Mouse (Mus musculus): ENCODE data around the gene Traf7. TPM values are rescaled to one million over a fixed set of nuclear protein-coding genes. Genes with fewer than 3 reads are reported as not detected.

Gene Traf7
- polyA plus RNA-seq, 1 experiment from 2014 or later = 81.0 TPM

GRCm38 (mm10) chr17:24490399-24490798 is 37.3 kb downstream of the Traf7 start:
- Histone ChIP-seq H3K4me2 (no peak overlapping the region), H3K36me3 (ENCODE audit: control insufficient read depth, insufficient read depth, low read length) (no peaks in the 10 kb centered on the region), H3K9me3 (ENCODE audit: control insufficient read depth, low read length) (no peaks in the 10 kb centered on the region), H3K9ac (ENCODE audit: low read depth, low read length) (no peak overlapping the region), H3K4me1 (replicated peaks; ENCODE audit: control insufficient read depth, insufficient read depth, low read length) (peaks cover 12% of the 10 kb centered on the region; the same call in 1 of the 2 replicates), H3K4me3 (ENCODE audit: low read depth, low read length) (no peak overlapping the region), H3K27me3 (replicated peaks; ENCODE audit: control insufficient read depth, insufficient read depth, low read length) (peaks cover 41% of the 10 kb centered on the region), H3K27ac (ENCODE audit: low read depth, low read length) (no peak overlapping the region)
- 76% methylated on average over 4 of the region's 4 CpGs for WGBS
- DNase-seq (ENCODE audit: low spot score) (no peak), ATAC-seq (replicated peaks; ENCODE audit: low FRiP score) (no peak)

- ATAC-seq (replicated peaks; ENCODE audit: low FRiP score) = peak; percentile 29; the same call in 1 of the 2 replicates
- no peak for DNase-seq (ENCODE audit: low spot score)
- Histone ChIP-seq H3K36me3 (ENCODE audit: control insufficient read depth, insufficient read depth, low read length) (no peaks in the 10 kb centered on the region), H3K9me3 (ENCODE audit: control insufficient read depth, low read length) (no peaks in the 10 kb centered on the region), H3K4me3 (ENCODE audit: low read depth, low read length) (peak overlapping the region; percentile 64), H3K4me2 (peak overlapping the region; percentile 92), H3K27ac (ENCODE audit: low read depth, low read length) (no peak overlapping the region), H3K9ac (ENCODE audit: low read depth, low read length) (peak overlapping the region; percentile 56; the same call in 1 of the 2 replicates), H3K27me3 (replicated peaks; ENCODE audit: control insufficient read depth, insufficient read depth, low read length) (peaks cover 41% of the 10 kb centered on the region), H3K4me1 (replicated peaks; ENCODE audit: control insufficient read depth, insufficient read depth, low read length) (peaks cover 14% of the 10 kb centered on the region; the same call in 1 of the 2 replicates)
- WGBS = 25% methylated on average over 19 of the region's 19 CpGs
These were observed 38.3 kb downstream of the Traf7 start for GRCm38 (mm10) chr17:24489265-24490030.

DNA sequence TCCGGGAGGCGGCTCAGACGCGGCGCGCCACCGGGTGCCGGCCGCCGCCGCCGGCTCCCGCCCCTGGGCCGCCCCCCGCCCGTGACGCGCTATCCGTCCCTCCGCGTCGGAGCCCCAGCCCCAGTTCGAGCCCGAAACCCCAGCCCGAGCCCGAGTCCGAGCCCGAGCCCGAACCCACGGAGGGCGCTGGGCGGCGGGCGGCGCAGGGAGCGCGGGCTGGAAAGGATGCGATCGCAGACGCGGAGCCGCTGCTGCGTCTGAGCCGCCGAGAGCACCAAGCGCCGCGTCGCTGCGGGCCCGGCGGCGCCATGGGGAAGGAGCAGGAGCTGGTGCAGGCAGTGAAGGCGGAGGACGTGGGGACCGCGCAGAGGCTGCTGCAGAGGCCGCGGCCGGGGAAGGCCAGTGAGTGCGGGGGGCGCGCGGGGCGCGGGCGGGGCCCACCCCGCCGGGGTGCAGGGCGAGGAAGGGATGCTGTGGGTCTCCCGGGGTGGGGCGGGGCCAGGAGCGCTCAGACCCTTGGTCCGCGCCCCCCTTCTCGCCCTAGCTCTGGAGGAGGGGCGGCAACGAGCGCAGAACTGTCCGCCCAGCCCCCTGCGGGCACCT is 39.0 kb downstream of the Traf7 start:
- Histone ChIP-seq H3K4me3 (ENCODE audit: low read depth, low read length) (peak overlapping the region; percentile 64), H3K4me2 (peak overlapping the region; percentile 92), H3K9me3 (ENCODE audit: control insufficient read depth, low read length) (no peaks in the 10 kb centered on the region), H3K9ac (ENCODE audit: low read depth, low read length) (peak overlapping the region; percentile 56), H3K4me1 (replicated peaks; ENCODE audit: control insufficient read depth, insufficient read depth, low read length) (peaks cover 14% of the 10 kb centered on the region; the same call in 1 of the 2 replicates), H3K36me3 (ENCODE audit: control insufficient read depth, insufficient read depth, low read length) (no peaks in the 10 kb centered on the region), H3K27ac (ENCODE audit: low read depth, low read length) (no peak overlapping the region), H3K27me3 (replicated peaks; ENCODE audit: control insufficient read depth, insufficient read depth, low read length) (peaks cover 41% of the 10 kb centered on the region)
- WGBS = under 1% methylated on average over 76 of the region's 81 CpGs
- peak; percentile 26; the same call in 1 of the 2 replicates for ATAC-seq (replicated peaks; ENCODE audit: low FRiP score)
- DNase-seq (ENCODE audit: low spot score) = no peak

GRCm38 (mm10) chr17:24488186-24488661 is 39.5 kb downstream of the Traf7 start, which contains the start of gene Caskin1:
TSS of gene Caskin1 (plus strand) at chr17:24488601.
- peaks cover 41% of the 10 kb centered on the region for H3K27me3 ChIP-seq (replicated peaks; ENCODE audit: control insufficient read depth, insufficient read depth, low read length)
- peak within 1 kb of the TSS; percentile 92 for H3K4me2 ChIP-seq
- peak within 1 kb of the TSS; percentile 64 for H3K4me3 ChIP-seq (ENCODE audit: low read depth, low read length)
- H3K36me3 ChIP-seq (ENCODE audit: control insufficient read depth, insufficient read depth, low read length) = no peaks in the 10 kb centered on the region
- H3K27ac ChIP-seq (ENCODE audit: low read depth, low read length) = no peak within 1 kb of the TSS
- under 1% methylated on average over 43 of the region's 45 CpGs for WGBS
- H3K4me1 ChIP-seq (replicated peaks; ENCODE audit: control insufficient read depth, insufficient read depth, low read length) = peaks cover 14% of the 10 kb centered on the region; the same call in 1 of the 2 replicates
- H3K9ac ChIP-seq (ENCODE audit: low read depth, low read length) = peak within 1 kb of the TSS; percentile 56
- DNase-seq (ENCODE audit: low spot score) (no peak), ATAC-seq (replicated peaks; ENCODE audit: low FRiP score) (no peak)
- no peaks in the 10 kb centered on the region for H3K9me3 ChIP-seq (ENCODE audit: control insufficient read depth, low read length)

DNA sequence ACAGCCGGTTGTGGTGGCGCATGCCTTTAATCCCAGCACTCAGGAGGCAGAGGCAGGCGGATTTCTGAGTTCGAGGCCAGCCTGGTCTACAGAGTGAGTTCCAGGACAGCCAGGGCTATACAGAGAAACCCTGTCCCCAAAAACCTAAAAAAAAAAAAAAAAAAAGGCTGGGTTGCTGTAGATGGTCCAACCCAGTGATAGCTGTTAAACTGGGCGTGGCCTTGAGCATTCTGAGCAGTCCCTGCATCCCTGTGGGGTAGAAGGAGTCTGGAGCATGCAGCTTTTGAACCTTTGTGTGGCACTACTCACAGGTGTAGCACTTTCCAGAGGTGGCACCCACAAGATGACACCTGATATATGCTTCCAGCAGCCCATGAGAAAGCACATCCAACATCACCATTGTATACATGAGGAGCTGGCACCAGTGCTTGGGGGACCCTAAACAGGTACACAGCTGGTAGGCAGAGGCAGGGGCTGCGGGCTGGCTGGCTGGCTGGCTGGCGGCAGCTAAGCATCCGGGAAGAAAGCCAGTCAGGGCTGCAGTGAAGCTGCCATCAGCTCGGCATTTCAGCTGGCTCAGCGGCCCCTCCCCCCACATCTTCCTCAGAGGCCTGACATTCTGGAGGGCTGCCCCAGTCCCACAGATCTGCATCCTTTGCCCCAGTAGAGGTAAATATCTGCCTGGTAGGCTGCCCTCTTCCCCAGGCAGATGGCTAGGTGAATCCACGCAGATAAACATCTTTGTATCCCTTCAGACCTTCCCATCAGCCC is 42.5 kb downstream of the Traf7 start:
- Histone ChIP-seq H3K4me1 (replicated peaks; ENCODE audit: control insufficient read depth, insufficient read depth, low read length) (peaks cover 16% of the 10 kb centered on the region), H3K36me3 (ENCODE audit: control insufficient read depth, insufficient read depth, low read length) (no peaks in the 10 kb centered on the region), H3K27ac (ENCODE audit: low read depth, low read length) (no peak overlapping the region), H3K9me3 (ENCODE audit: control insufficient read depth, low read length) (no peaks in the 10 kb centered on the region), H3K4me3 (ENCODE audit: low read depth, low read length) (no peak overlapping the region), H3K9ac (ENCODE audit: low read depth, low read length) (no peak overlapping the region), H3K4me2 (no peak overlapping the region), H3K27me3 (replicated peaks; ENCODE audit: control insufficient read depth, insufficient read depth, low read length) (peaks cover 38% of the 10 kb centered on the region)
- DNase-seq (ENCODE audit: low spot score) (no peak), ATAC-seq (replicated peaks; ENCODE audit: low FRiP score) (no peak)
- 44% methylated on average over 11 of the region's 11 CpGs for WGBS

DNA sequence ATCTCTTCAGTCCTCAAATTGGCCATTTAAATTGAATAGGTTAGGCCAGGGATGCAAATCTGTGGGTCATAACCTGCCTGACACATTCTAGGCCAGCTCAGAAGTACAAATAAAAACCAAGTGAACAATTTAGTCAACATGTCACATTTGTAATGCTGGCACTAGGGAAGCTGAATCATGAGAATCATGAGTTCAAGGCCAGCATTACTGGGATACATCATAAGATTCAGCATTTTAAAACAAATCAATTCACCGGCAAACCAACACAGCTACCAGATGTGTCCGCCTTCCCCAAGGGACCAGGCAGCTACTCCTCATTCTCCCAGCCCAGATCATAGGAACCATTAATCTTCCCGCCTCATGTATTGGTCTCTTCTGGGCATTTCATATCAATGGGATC is 44.2 kb downstream of the Traf7 start:
- 86% methylated on average over 3 of the region's 3 CpGs for WGBS
- no peak overlapping the region for H3K4me2 ChIP-seq
- H3K36me3 ChIP-seq (ENCODE audit: control insufficient read depth, insufficient read depth, low read length) = no peaks in the 10 kb centered on the region
- no peak overlapping the region for H3K9ac ChIP-seq (ENCODE audit: low read depth, low read length)
- no peak overlapping the region for H3K4me3 ChIP-seq (ENCODE audit: low read depth, low read length)
- H3K27me3 ChIP-seq (replicated peaks; ENCODE audit: control insufficient read depth, insufficient read depth, low read length) = peaks cover 20% of the 10 kb centered on the region
- no peaks in the 10 kb centered on the region for H3K9me3 ChIP-seq (ENCODE audit: control insufficient read depth, low read length)
- no peak for DNase-seq (ENCODE audit: low spot score)
- H3K4me1 ChIP-seq (replicated peaks; ENCODE audit: control insufficient read depth, insufficient read depth, low read length) = peaks cover 9% of the 10 kb centered on the region
- ATAC-seq (replicated peaks; ENCODE audit: low FRiP score) = no peak
- H3K27ac ChIP-seq (ENCODE audit: low read depth, low read length) = no peak overlapping the region

- DNase-seq (ENCODE audit: low spot score) (no peak), ATAC-seq (replicated peaks; ENCODE audit: low FRiP score) (no peak)
- Histone ChIP-seq H3K9ac (ENCODE audit: low read depth, low read length) (no peak overlapping the region), H3K9me3 (ENCODE audit: control insufficient read depth, low read length) (no peaks in the 10 kb centered on the region), H3K4me1 (replicated peaks; ENCODE audit: control insufficient read depth, insufficient read depth, low read length) (peaks cover 15% of the 10 kb centered on the region), H3K4me3 (ENCODE audit: low read depth, low read length) (no peak overlapping the region), H3K36me3 (ENCODE audit: control insufficient read depth, insufficient read depth, low read length) (peaks cover 9% of the 10 kb centered on the region), H3K4me2 (no peak overlapping the region), H3K27me3 (replicated peaks; ENCODE audit: control insufficient read depth, insufficient read depth, low read length) (no peaks in the 10 kb centered on the region; the same call in 1 of the 2 replicates), H3K27ac (ENCODE audit: low read depth, low read length) (no peak overlapping the region)
- WGBS = 90% methylated on average over 20 of the region's 20 CpGs
These were observed 46.5 kb downstream of the Traf7 start for GRCm38 (mm10) chr17:24481027-24481815.

Data from liver, embryonic 11.5 days (tissue).